Mouse (Mus musculus): ENCODE measurements around the gene Pkp4. TPM values are rescaled to one million over a fixed set of nuclear protein-coding genes. Genes with fewer than 3 reads are reported as not detected.
"Not testable (repeated sequence)": the region's sequence is repeated elsewhere in the genome, so short reads cannot be mapped to it uniquely, and the experiment has no call there.

Pkp4 gene
- total RNA-seq, 2 experiments from 2014 or later, result 10.1 to 19.9 TPM

GRCm38 (mm10) chr2:59353821-59354220, 193.2 kb downstream of the Pkp4 start:
- ATAC-seq (replicated peaks; ENCODE audit: low FRiP score, low TSS enrichment, poor library complexity, severe bottlenecking), result no peak

GRCm38 (mm10) chr2:59355531-59356289, 195.1 kb downstream of the Pkp4 start:
- no peak for ATAC-seq (replicated peaks; ENCODE audit: low FRiP score, low TSS enrichment, poor library complexity, severe bottlenecking)

GRCm38 (mm10) chr2:59359760-59360342, 199.2 kb downstream of the Pkp4 start:
- ATAC-seq (replicated peaks; ENCODE audit: low FRiP score, low TSS enrichment, poor library complexity, severe bottlenecking), result no peak

GRCm38 (mm10) chr2:59361350-59361780, 200.7 kb downstream of the Pkp4 start:
- no peak for ATAC-seq (replicated peaks; ENCODE audit: low FRiP score, low TSS enrichment, poor library complexity, severe bottlenecking)

GRCm38 (mm10) chr2:59364156-59364842, 203.6 kb downstream of the Pkp4 start:
- no peak for ATAC-seq (replicated peaks; ENCODE audit: low FRiP score, low TSS enrichment, poor library complexity, severe bottlenecking)

GRCm38 (mm10) chr2:59367191-59367590, 206.5 kb downstream of the Pkp4 start:
- no peak for ATAC-seq (replicated peaks; ENCODE audit: low FRiP score, low TSS enrichment, poor library complexity, severe bottlenecking)

GRCm38 (mm10) chr2:59373113-59373512, 212.5 kb downstream of the Pkp4 start:
- no peak for ATAC-seq (replicated peaks; ENCODE audit: low FRiP score, low TSS enrichment, poor library complexity, severe bottlenecking)

- ATAC-seq (replicated peaks; ENCODE audit: low FRiP score, low TSS enrichment, poor library complexity, severe bottlenecking), result no peak
Observed at GRCm38 (mm10) chr2:59378096-59378495, 217.4 kb downstream of the Pkp4 start.

- not testable (repeated sequence) for ATAC-seq (replicated peaks; ENCODE audit: low FRiP score, low TSS enrichment, poor library complexity, severe bottlenecking)
Observed at GRCm38 (mm10) chr2:59378861-59379260, 218.2 kb downstream of the Pkp4 start.

GRCm38 (mm10) chr2:59383231-59383630, 222.6 kb downstream of the Pkp4 start:
- no peak for ATAC-seq (replicated peaks; ENCODE audit: low FRiP score, low TSS enrichment, poor library complexity, severe bottlenecking)

GRCm38 (mm10) chr2:59383852-59384776, 223.5 kb downstream of the Pkp4 start:
- ATAC-seq (replicated peaks; ENCODE audit: low FRiP score, low TSS enrichment, poor library complexity, severe bottlenecking), result no peak

- ATAC-seq (replicated peaks; ENCODE audit: low FRiP score, low TSS enrichment, poor library complexity, severe bottlenecking), result no peak
Observed at GRCm38 (mm10) chr2:59385211-59385935, 224.7 kb downstream of the Pkp4 start.

GRCm38 (mm10) chr2:59389971-59390370, 229.3 kb downstream of the Pkp4 start:
- ATAC-seq (replicated peaks; ENCODE audit: low FRiP score, low TSS enrichment, poor library complexity, severe bottlenecking), result no peak

GRCm38 (mm10) chr2:59393177-59393576, 232.5 kb downstream of the Pkp4 start:
- no peak for ATAC-seq (replicated peaks; ENCODE audit: low FRiP score, low TSS enrichment, poor library complexity, severe bottlenecking)

GRCm38 (mm10) chr2:59394651-59395050, 234.0 kb downstream of the Pkp4 start:
- no peak for ATAC-seq (replicated peaks; ENCODE audit: low FRiP score, low TSS enrichment, poor library complexity, severe bottlenecking)

GRCm38 (mm10) chr2:59395160-59395650, 234.6 kb downstream of the Pkp4 start:
- ATAC-seq (replicated peaks; ENCODE audit: low FRiP score, low TSS enrichment, poor library complexity, severe bottlenecking), result not testable (repeated sequence)

GRCm38 (mm10) chr2:59396555-59396954, 235.9 kb downstream of the Pkp4 start:
- no peak for ATAC-seq (replicated peaks; ENCODE audit: low FRiP score, low TSS enrichment, poor library complexity, severe bottlenecking)

- no peak for ATAC-seq (replicated peaks; ENCODE audit: low FRiP score, low TSS enrichment, poor library complexity, severe bottlenecking)
Observed at GRCm38 (mm10) chr2:59397531-59397930, 236.9 kb downstream of the Pkp4 start.

- ATAC-seq (replicated peaks; ENCODE audit: low FRiP score, low TSS enrichment, poor library complexity, severe bottlenecking), result no peak
Observed at GRCm38 (mm10) chr2:59400901-59401378, 240.3 kb downstream of the Pkp4 start.

All from megakaryocyte-erythroid progenitor cell, adult 5-6 weeks (primary cell).